Mouse (Mus musculus) hindbrain, embryonic 14.5 days (tissue): ENCODE measurements around the gene Tbrg1. TPM values are rescaled to one million over a fixed set of nuclear protein-coding genes. Genes with fewer than 3 reads are reported as not detected.
A peak's percentile ranks its signal among the peaks of the same experiment; 100 is the strongest.

Experiments used
- ATAC-seq: fragments of 200-750 bp; cut with Nextera tagmentation; 2 replicates; pipeline ENCODE4 v1.8.0; 2017; ENCODE audit warnings: moderate number of reproducible peaks, mild to moderate bottlenecking, moderate TSS enrichment, moderate library complexity; ENCODE audit not compliant: low FRiP score
- DNase-seq: peaks from one replicate; pipeline ENCODE4 v3.0.0-alpha.2; 2015; ENCODE audit warnings: low spot score
- H3K27ac ChIP-seq: fragments of 300-500 bp; sonication (generic); 2 replicates; pipeline ENCODE4 v1.5.1; 2014; ENCODE audit warnings: mild to moderate bottlenecking, moderate library complexity
- H3K27me3 ChIP-seq: fragments of 300-500 bp; sonication (generic); 2 replicates; pipeline ENCODE4 v1.6.1; 2014; ENCODE audit warnings: mild to moderate bottlenecking, low read length, mixed read lengths; ENCODE audit not compliant: control insufficient read depth, insufficient read depth
- H3K36me3 ChIP-seq: fragments of 300-500 bp; sonication (generic); replicated peaks from 2 replicates; pipeline ENCODE4 v1.6.1; 2014; ENCODE audit not compliant: control insufficient read depth, insufficient read depth
- H3K4me1 ChIP-seq: fragments of 300-500 bp; sonication (generic); replicated peaks from 2 replicates; pipeline ENCODE4 v1.6.1; 2014; ENCODE audit warnings: antibody characterized with exemption, low read length, mixed read lengths; ENCODE audit not compliant: control insufficient read depth, insufficient read depth
- H3K4me2 ChIP-seq: fragments of 300-500 bp; sonication (generic); replicated peaks from 2 replicates; pipeline ENCODE4 v1.6.1; 2014; ENCODE audit warnings: mild to moderate bottlenecking, moderate library complexity
- H3K4me3 ChIP-seq: fragments of 300-500 bp; sonication (generic); replicated peaks from 2 replicates; pipeline ENCODE4 v1.5.1; 2014; ENCODE audit warnings: mild to moderate bottlenecking, low read length
- H3K9ac ChIP-seq: fragments of 300-500 bp; sonication (generic); 2 replicates; pipeline ENCODE4 v1.6.1; 2014
- H3K9me3 ChIP-seq: fragments of 300-500 bp; sonication (generic); 2 replicates; pipeline ENCODE4 v1.6.1; 2016; ENCODE audit warnings: low read length; ENCODE audit not compliant: control insufficient read depth
- WGBS: fragments of 180-500 bp; shearing (Covaris S2); extraction: QIAGEN DNeasy Blood & Tissue Kit; methylation state at CpG from one replicate; pipeline ENCODE4 v1.1.7; 2014; 5-methylcytosine and 5-hydroxymethylcytosine counted together
- polyA plus RNA-seq: library from polyadenylated mRNA; unstranded; fragments of >200 nt; fragmentation: Nextera tagmentation; extraction: Ambion mirVana; gene quantifications from 2 replicates; pipeline ENCODE4 v1.2.1, GENCODE M21; 2014

Gene Tbrg1
- polyA plus RNA-seq, 1 experiment from 2014 or later: 91.3 TPM

GRCm38 (mm10) chr9:37625129-37625528 lies 32.0 kb downstream of the Tbrg1 start:
- H3K4me2 ChIP-seq: peak overlapping the region; percentile 31; the same call in 1 of the 2 replicates
- H3K9me3 ChIP-seq: no peaks in the 10 kb centered on the region
- H3K4me1 ChIP-seq: peaks cover 17% of the 10 kb centered on the region
- H3K9ac ChIP-seq: peak overlapping the region; percentile 35
- H3K36me3 ChIP-seq: no peaks in the 10 kb centered on the region
- no peak overlapping the region for H3K4me3 ChIP-seq
- DNase-seq (peak; percentile 34), ATAC-seq (peak; percentile 82)
- H3K27me3 ChIP-seq: no peaks in the 10 kb centered on the region
- 13% methylated on average over 3 of the region's 3 CpGs for WGBS
- H3K27ac ChIP-seq: peak overlapping the region; percentile 91

GRCm38 (mm10) chr9:37624502-37624901 lies 32.6 kb downstream of the Tbrg1 start:
- ATAC-seq (no peak), DNase-seq (no peak)
- Histone ChIP-seq H3K4me2 (no peak overlapping the region), H3K4me3 (no peak overlapping the region), H3K27ac (peak overlapping the region; percentile 91), H3K9me3 (no peaks in the 10 kb centered on the region), H3K4me1 (peaks cover 17% of the 10 kb centered on the region), H3K27me3 (no peaks in the 10 kb centered on the region), H3K36me3 (no peaks in the 10 kb centered on the region), H3K9ac (no peak overlapping the region)
- 88% methylated on average over 1 of the region's 1 CpGs for WGBS

GRCm38 (mm10) chr9:37623981-37624380 lies 33.1 kb downstream of the Tbrg1 start:
- no peak overlapping the region for H3K4me2 ChIP-seq
- H3K4me1 ChIP-seq: peaks cover 17% of the 10 kb centered on the region
- no peaks in the 10 kb centered on the region for H3K27me3 ChIP-seq
- no peaks in the 10 kb centered on the region for H3K36me3 ChIP-seq
- no peak overlapping the region for H3K9ac ChIP-seq
- WGBS: 89% methylated on average over 3 of the region's 3 CpGs
- H3K27ac ChIP-seq: no peak overlapping the region
- ATAC-seq (no peak), DNase-seq (no peak)
- no peaks in the 10 kb centered on the region for H3K9me3 ChIP-seq
- no peak overlapping the region for H3K4me3 ChIP-seq

- Histone ChIP-seq H3K36me3 (no peaks in the 10 kb centered on the region), H3K9ac (no peak overlapping the region), H3K27ac (no peak overlapping the region), H3K4me2 (no peak overlapping the region), H3K9me3 (no peaks in the 10 kb centered on the region), H3K4me3 (no peak overlapping the region), H3K4me1 (peaks cover 10% of the 10 kb centered on the region), H3K27me3 (no peaks in the 10 kb centered on the region)
- 90% methylated on average over 6 of the region's 6 CpGs for WGBS
- no peak for ATAC-seq
- no peak for DNase-seq
These were observed 35.8 kb downstream of the Tbrg1 start for GRCm38 (mm10) chr9:37621290-37621689.

GRCm38 (mm10) chr9:37616770-37617169 lies 40.3 kb downstream of the Tbrg1 start:
- Histone ChIP-seq H3K9me3 (no peaks in the 10 kb centered on the region), H3K9ac (no peak overlapping the region), H3K36me3 (no peaks in the 10 kb centered on the region), H3K4me1 (peaks cover 9% of the 10 kb centered on the region; the same call in 1 of the 2 replicates), H3K27ac (no peak overlapping the region), H3K4me3 (no peak overlapping the region), H3K27me3 (no peaks in the 10 kb centered on the region), H3K4me2 (no peak overlapping the region)
- ATAC-seq (no peak), DNase-seq (peak; percentile 57)
- 67% methylated on average over 2 of the region's 2 CpGs for WGBS

GRCm38 (mm10) chr9:37615220-37615619 lies 41.9 kb downstream of the Tbrg1 start:
- WGBS: 68% methylated on average over 5 of the region's 5 CpGs
- no peak for DNase-seq

GRCm38 (mm10) chr9:37614316-37614715 lies 42.8 kb downstream of the Tbrg1 start:
- H3K27me3 ChIP-seq: no peaks in the 10 kb centered on the region
- peak; percentile 3; the same call in 1 of the 2 replicates for ATAC-seq
- no peak overlapping the region for H3K27ac ChIP-seq
- peak overlapping the region; percentile 79 for H3K4me2 ChIP-seq
- no peaks in the 10 kb centered on the region for H3K9me3 ChIP-seq
- H3K36me3 ChIP-seq: no peaks in the 10 kb centered on the region
- H3K4me1 ChIP-seq: peaks cover 9% of the 10 kb centered on the region; the same call in 1 of the 2 replicates
- no peak for DNase-seq
- H3K9ac ChIP-seq: peak overlapping the region; percentile 88; the same call in 1 of the 2 replicates
- peak overlapping the region; percentile 56; the same call in 1 of the 2 replicates for H3K4me3 ChIP-seq

More at GRCm38 (mm10) chr9:37615220-37615619, 41.9 kb downstream of the Tbrg1 start:
- H3K27ac ChIP-seq: no peak overlapping the region
- peaks cover 9% of the 10 kb centered on the region; the same call in 1 of the 2 replicates for H3K4me1 ChIP-seq
- no peak overlapping the region for H3K9ac ChIP-seq
- no peak overlapping the region for H3K4me2 ChIP-seq
- H3K9me3 ChIP-seq: no peaks in the 10 kb centered on the region
- no peaks in the 10 kb centered on the region for H3K36me3 ChIP-seq
- H3K27me3 ChIP-seq: no peaks in the 10 kb centered on the region
- no peak overlapping the region for H3K4me3 ChIP-seq
- ATAC-seq: no peak

GRCm38 (mm10) chr9:37613911-37614280 lies 43.2 kb downstream of the Tbrg1 start:
- Histone ChIP-seq H3K9ac (peak overlapping the region; percentile 88; the same call in 1 of the 2 replicates), H3K4me2 (peak overlapping the region; percentile 79), H3K27me3 (no peaks in the 10 kb centered on the region), H3K4me3 (peak overlapping the region; percentile 56), H3K4me1 (peaks cover 9% of the 10 kb centered on the region; the same call in 1 of the 2 replicates), H3K36me3 (no peaks in the 10 kb centered on the region), H3K27ac (0 out of 2 replicates have a peak overlapping the region, but pooled peaks have one; percentile 87), H3K9me3 (no peaks in the 10 kb centered on the region)
- WGBS: 22% methylated on average over 6 of the region's 6 CpGs
- DNase-seq (no peak), ATAC-seq (no peak)

- DNase-seq: peak; percentile 91
- H3K36me3 ChIP-seq: no peaks in the 10 kb centered on the region
- peak within 1 kb of the TSS; percentile 79 for H3K4me2 ChIP-seq
- H3K27ac ChIP-seq: peak within 1 kb of the TSS; percentile 87
- under 1% methylated on average over 45 of the region's 45 CpGs for WGBS
- H3K27me3 ChIP-seq: no peaks in the 10 kb centered on the region
- H3K9ac ChIP-seq: peak within 1 kb of the TSS; percentile 88
- no peaks in the 10 kb centered on the region for H3K9me3 ChIP-seq
- peak; percentile 95 for ATAC-seq
- peak within 1 kb of the TSS; percentile 56 for H3K4me3 ChIP-seq
- peaks cover 9% of the 10 kb centered on the region; the same call in 1 of the 2 replicates for H3K4me1 ChIP-seq
These were observed 43.8 kb downstream of the Tbrg1 start, which contains the start of gene Spa17 for GRCm38 (mm10) chr9:37613182-37613910. TSS of gene Spa17 (minus strand) at chr9:37613722.
